Mouse (Mus musculus): ENCODE results near the gene Gm3604. TPM values are rescaled to one million over a fixed set of nuclear protein-coding genes. Genes with fewer than 3 reads are reported as not detected.
"Not testable (repeated sequence)": the region's sequence is repeated elsewhere in the genome, so short reads cannot be mapped to it uniquely, and the experiment has no call there.

Gene Gm3604
- total RNA-seq (2012; rRNA removed) = 11.8 and 12.3 TPM in 2 replicates

GRCm38 (mm10) chr13:62382952-62383351 is at the start of gene Gm3604:
Gm3604 (minus strand) TSS chr13:62383177.
- peak; percentile 60 for DNase-seq (ENCODE audit: low read depth, low spot score)
- H3K36me3 ChIP-seq (ENCODE audit: control insufficient read depth, insufficient read depth, low read length, poor library complexity, severe bottlenecking); in situ Hi-C loops (cut with MboI; ENCODE audit: low sequenced_read_pairs in 2 of 2, unreplicated experiment in 2 of 2); H3K4me1 ChIP-seq (ENCODE audit: control insufficient read depth in 2 of 2, insufficient read depth in 2 of 2, low read length in 2 of 2, poor library complexity in 1 of 2); H3K9me3 ChIP-seq (ENCODE audit: control insufficient read depth, insufficient read depth, low read depth, low read length): not testable (repeated sequence)
- H3K27ac ChIP-seq (ENCODE audit: insufficient read depth, low read depth, low read length, poor library complexity, severe bottlenecking) = peak within 1 kb of the TSS; percentile 58
- H3K9ac ChIP-seq (ENCODE audit: insufficient read depth, low read depth, low read length, poor library complexity, severe bottlenecking) = peak within 1 kb of the TSS; percentile 84
- peak within 1 kb of the TSS; percentile 77 to 99 for H3K4me3 ChIP-seq (ENCODE audit: insufficient read depth in 1 of 2, low read depth in 1 of 2, low read length in 2 of 2, poor library complexity in 1 of 2, severe bottlenecking in 1 of 2)

GRCm38 (mm10) chr13:62399206-62399605 is 16.2 kb upstream of the Gm3604 start:
- DNase-seq (ENCODE audit: low read depth, low spot score); H3K36me3 ChIP-seq (ENCODE audit: control insufficient read depth, insufficient read depth, low read length, poor library complexity, severe bottlenecking); H3K4me3 ChIP-seq (ENCODE audit: insufficient read depth in 1 of 2, low read depth in 1 of 2, low read length in 2 of 2, poor library complexity in 1 of 2, severe bottlenecking in 1 of 2); H3K9ac ChIP-seq (ENCODE audit: insufficient read depth, low read depth, low read length, poor library complexity, severe bottlenecking); H3K9me3 ChIP-seq (ENCODE audit: control insufficient read depth, insufficient read depth, low read depth, low read length); in situ Hi-C loops (cut with MboI; ENCODE audit: low sequenced_read_pairs in 2 of 2, unreplicated experiment in 2 of 2); H3K27ac ChIP-seq (ENCODE audit: insufficient read depth, low read depth, low read length, poor library complexity, severe bottlenecking); H3K4me1 ChIP-seq (ENCODE audit: control insufficient read depth in 2 of 2, insufficient read depth in 2 of 2, low read length in 2 of 2, poor library complexity in 1 of 2): not testable (repeated sequence)

GRCm38 (mm10) chr13:62390076-62390620 is 7.2 kb upstream of the Gm3604 start:
- H3K9me3 ChIP-seq (ENCODE audit: control insufficient read depth, insufficient read depth, low read depth, low read length); H3K9ac ChIP-seq (ENCODE audit: insufficient read depth, low read depth, low read length, poor library complexity, severe bottlenecking); DNase-seq (ENCODE audit: low read depth, low spot score); in situ Hi-C loops (cut with MboI; ENCODE audit: low sequenced_read_pairs in 2 of 2, unreplicated experiment in 2 of 2); H3K4me3 ChIP-seq (ENCODE audit: insufficient read depth in 1 of 2, low read depth in 1 of 2, low read length in 2 of 2, poor library complexity in 1 of 2, severe bottlenecking in 1 of 2); H3K36me3 ChIP-seq (ENCODE audit: control insufficient read depth, insufficient read depth, low read length, poor library complexity, severe bottlenecking); H3K4me1 ChIP-seq (ENCODE audit: control insufficient read depth in 2 of 2, insufficient read depth in 2 of 2, low read length in 2 of 2, poor library complexity in 1 of 2): not testable (repeated sequence)
- TF ChIP-seq ZNF384 (IDR thresholded peaks at IDR 0.05; ENCODE audit: low read depth, low read length) = 0 out of 2 replicates have a peak, but pooled peaks have one; percentile 2
- H3K27ac ChIP-seq (ENCODE audit: insufficient read depth, low read depth, low read length, poor library complexity, severe bottlenecking) = peak overlapping the region; percentile 85

GRCm38 (mm10) chr13:62331786-62332185 is 51.2 kb downstream of the Gm3604 start:
- in situ Hi-C loops (cut with MboI; ENCODE audit: low sequenced_read_pairs in 2 of 2, unreplicated experiment in 2 of 2) = no loop called here
- DNase-seq (ENCODE audit: low read depth, low spot score) = peak; percentile 8
- H3K36me3 ChIP-seq (ENCODE audit: control insufficient read depth, insufficient read depth, low read length, poor library complexity, severe bottlenecking) = no peaks in the 10 kb centered on the region
- H3K4me3 ChIP-seq (ENCODE audit: insufficient read depth in 1 of 2, low read depth in 1 of 2, low read length in 2 of 2, poor library complexity in 1 of 2, severe bottlenecking in 1 of 2) = no peak overlapping the region
- no peak overlapping the region for H3K9ac ChIP-seq (ENCODE audit: insufficient read depth, low read depth, low read length, poor library complexity, severe bottlenecking)
- H3K27ac ChIP-seq (ENCODE audit: insufficient read depth, low read depth, low read length, poor library complexity, severe bottlenecking) = no peak overlapping the region
- TF ChIP-seq MAFK (IDR thresholded peaks at IDR 0.05; ENCODE audit: insufficient read depth, low read depth, low read length) = 0 out of 2 replicates have a peak, but pooled peaks have one; percentile 44
- no peak for TF ChIP-seq ZNF384 (IDR thresholded peaks at IDR 0.05; ENCODE audit: low read depth, low read length)
- no peak for TF ChIP-seq CHD2 (IDR thresholded peaks at IDR 0.05; ENCODE audit: low read depth, low read length)
- peaks cover 3% of the 10 kb centered on the region; the same call in 1 of the 2 replicates for H3K9me3 ChIP-seq (ENCODE audit: control insufficient read depth, insufficient read depth, low read depth, low read length)
- H3K4me1 ChIP-seq (ENCODE audit: control insufficient read depth in 2 of 2, insufficient read depth in 2 of 2, low read length in 2 of 2, poor library complexity in 1 of 2) = peaks cover 0 to 5% of the 10 kb centered on the region in 2 experiments; a peak in 1 of 4 replicates

GRCm38 (mm10) chr13:62331381-62331780 is 51.6 kb downstream of the Gm3604 start:
- in situ Hi-C loops (cut with MboI; ENCODE audit: low sequenced_read_pairs in 2 of 2, unreplicated experiment in 2 of 2) = no loop called here
- Histone ChIP-seq H3K36me3 (ENCODE audit: control insufficient read depth, insufficient read depth, low read length, poor library complexity, severe bottlenecking) (no peaks in the 10 kb centered on the region), H3K9ac (ENCODE audit: insufficient read depth, low read depth, low read length, poor library complexity, severe bottlenecking) (no peak overlapping the region), H3K9me3 (ENCODE audit: control insufficient read depth, insufficient read depth, low read depth, low read length) (peaks cover 3% of the 10 kb centered on the region; the same call in 1 of the 2 replicates), H3K4me3 (ENCODE audit: insufficient read depth in 1 of 2, low read depth in 1 of 2, low read length in 2 of 2, poor library complexity in 1 of 2, severe bottlenecking in 1 of 2) (no peak overlapping the region), H3K27ac (ENCODE audit: insufficient read depth, low read depth, low read length, poor library complexity, severe bottlenecking) (peak overlapping the region; percentile 19; the same call in 1 of the 2 replicates), H3K4me1 (ENCODE audit: control insufficient read depth in 2 of 2, insufficient read depth in 2 of 2, low read length in 2 of 2, poor library complexity in 1 of 2) (peaks cover 0 to 5% of the 10 kb centered on the region in 2 experiments; a peak in 1 of 4 replicates)
- TF ChIP-seq ZNF384 (IDR thresholded peaks at IDR 0.05; ENCODE audit: low read depth, low read length) = no peak
- TF ChIP-seq ZC3H11A (IDR thresholded peaks at IDR 0.05; ENCODE audit: borderline replicate concordance, low read depth, low read length) = no peak
- TF ChIP-seq CHD2 (IDR thresholded peaks at IDR 0.05; ENCODE audit: low read depth, low read length) = no peak
- TF ChIP-seq HCFC1 (IDR thresholded peaks at IDR 0.05; ENCODE audit: borderline replicate concordance, insufficient read depth, low read length) = no peak
- no peak for TF ChIP-seq MAFK (IDR thresholded peaks at IDR 0.05; ENCODE audit: insufficient read depth, low read depth, low read length)
- DNase-seq (ENCODE audit: low read depth, low spot score) = peak; percentile 9

Other genes with a start within 250 kb of the Gm3604 start
- gene Gm49359, start 83.7 kb upstream of the Gm3604 start, total RNA-seq (2012; rRNA removed) = 9.9 and 13.3 TPM in 2 replicates
- not detected in 2 replicates for gene Zfp935, start 175.3 kb upstream of the Gm3604 start, total RNA-seq (2012; rRNA removed)
- gene Zfp934, start 188.0 kb upstream of the Gm3604 start, total RNA-seq (2012; rRNA removed) = 8.6 and 9.5 TPM in 2 replicates
- gene 6720489N17Rik, start 241.0 kb upstream of the Gm3604 start, total RNA-seq (2012; rRNA removed) = 7.3 and 7.5 TPM in 2 replicates